Mouse (Mus musculus) thymus, adult 2 months (tissue): Measurements from ENCODE around the gene S100a4. TPM values are rescaled to one million over a fixed set of nuclear protein-coding genes. Genes with fewer than 3 reads are reported as not detected.

Experiments
- DNase-seq: peaks from one replicate; pipeline ENCODE4 v3.0.0; 2021
- H3K27ac ChIP-seq: fragments of 200-500 bp; 2 replicates; pipeline ENCODE4 v1.5.1; 2012; ENCODE audit warnings: low read length, control low read depth; ENCODE audit not compliant: control insufficient read depth, insufficient read depth
- H3K27me3 ChIP-seq: fragments of 200-500 bp; 2 replicates; pipeline ENCODE4 v1.6.1; 2012; ENCODE audit warnings: mild to moderate bottlenecking, low read length, moderate library complexity, mixed read lengths; ENCODE audit not compliant: control insufficient read depth, insufficient read depth
- H3K36me3 ChIP-seq: fragments of 200-500 bp; 2 replicates; pipeline ENCODE4 v1.6.1; 2012; ENCODE audit warnings: mild to moderate bottlenecking, low read length, moderate library complexity; ENCODE audit not compliant: control insufficient read depth, insufficient read depth
- H3K4me1 ChIP-seq: fragments of 200-500 bp; replicated peaks from 2 replicates; pipeline ENCODE4 v1.6.1; 2012; ENCODE audit warnings: low read length; ENCODE audit not compliant: control insufficient read depth, insufficient read depth
- H3K4me3 ChIP-seq: fragments of 200-500 bp; 2 replicates; pipeline ENCODE4 v1.5.1; 2012; ENCODE audit warnings: mild to moderate bottlenecking, low read length, control low read depth, moderate library complexity; ENCODE audit not compliant: control insufficient read depth, insufficient read depth
- CTCF ChIP-seq: fragments of 200-500 bp; IDR thresholded peaks from 2 replicates; pipeline ENCODE4 v1.5.1; 2012; ENCODE audit warnings: mild to moderate bottlenecking, control low read depth, low read length, moderate library complexity, borderline replicate concordance; ENCODE audit not compliant: control insufficient read depth, poor library complexity, insufficient read depth; ENCODE audit errors: extremely low read depth
- POLR2A ChIP-seq: fragments of 200-500 bp; IDR thresholded peaks from 2 replicates; pipeline ENCODE4 v1.6.1; 2012; ENCODE audit warnings: mild to moderate bottlenecking, low read length, control low read depth, moderate library complexity; ENCODE audit not compliant: control insufficient read depth, poor library complexity, insufficient read depth; ENCODE audit errors: extremely low read depth
- WGBS: fragments of 180-500 bp; shearing (Covaris S2); methylation state at CpG from one replicate; pipeline ENCODE4 v1.1.7; 2018; 5-methylcytosine and 5-hydroxymethylcytosine counted together
- polyA plus RNA-seq: library from polyadenylated mRNA; depleted of rRNA; stranded (reverse); fragments of >200 nt; gene quantifications from 2 replicates; pipeline ENCODE4 v1.2.3, GENCODE M21; 2012; rRNA removed

The S100a4 gene
- 31.0 and 51.8 TPM in 2 replicates for polyA plus RNA-seq

DNA sequence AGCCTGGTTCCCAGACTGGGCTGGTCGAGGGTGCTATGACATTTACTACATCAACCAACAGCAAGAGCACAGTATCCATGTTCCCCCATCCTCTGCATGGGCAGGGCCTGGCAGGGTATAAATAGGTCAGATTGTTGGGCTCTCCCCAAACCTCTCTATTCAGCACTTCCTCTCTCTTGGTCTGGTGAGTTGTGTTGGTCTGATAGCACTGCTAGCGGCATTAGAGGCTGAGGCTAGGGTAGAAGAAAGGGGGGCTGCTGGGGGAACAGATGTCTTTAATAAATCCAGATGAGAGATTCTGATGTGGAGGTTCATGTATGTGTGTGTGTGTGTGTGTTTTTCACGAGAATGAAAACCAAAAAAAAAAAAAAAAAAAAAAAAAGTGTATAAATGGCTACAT, at the start of gene S100a4:
S100a4 (plus strand) TSS at position 149 of the 400 bp plus-strand sequence.
- TF ChIP-seq POLR2A (no peak), CTCF (no peak)
- 33% methylated on average over 3 of the region's 3 CpGs for WGBS
- DNase-seq, result no peak
- H3K27me3 ChIP-seq, result no peaks in the 10 kb centered on the region
- H3K4me3 ChIP-seq, result no peak within 1 kb of the TSS
- H3K27ac ChIP-seq, result no peak within 1 kb of the TSS
- no peaks in the 10 kb centered on the region for H3K36me3 ChIP-seq
- H3K4me1 ChIP-seq, result peaks cover 24% of the 10 kb centered on the region

DNA sequence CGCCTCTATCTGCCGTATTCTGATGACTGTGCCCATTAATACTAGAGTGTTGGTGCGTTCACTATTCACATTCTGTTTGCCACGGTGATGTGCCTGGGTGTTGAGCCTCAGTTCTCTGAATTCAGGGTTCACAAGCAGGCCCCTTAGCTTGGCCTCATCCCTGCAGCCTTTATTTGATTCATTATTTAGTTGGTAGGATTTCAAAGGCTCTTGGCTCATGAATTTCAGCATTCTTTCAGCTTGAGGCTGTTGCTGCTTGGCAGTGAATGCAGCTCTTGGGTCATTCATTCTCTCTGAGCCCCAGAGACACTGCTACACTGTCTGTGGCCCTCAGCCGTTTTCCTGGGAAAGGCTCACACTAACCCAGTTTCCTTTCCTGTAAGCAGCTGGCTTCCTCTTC, 47.6 kb upstream of the S100a4 start:
- Histone ChIP-seq H3K27me3 (no peaks in the 10 kb centered on the region), H3K27ac (no peak overlapping the region), H3K4me3 (no peak overlapping the region), H3K4me1 (no peaks in the 10 kb centered on the region), H3K36me3 (no peaks in the 10 kb centered on the region)
- no peak for DNase-seq
- TF ChIP-seq CTCF (no peak), POLR2A (no peak)
- WGBS, result 87% methylated on average over 5 of the region's 5 CpGs

DNA sequence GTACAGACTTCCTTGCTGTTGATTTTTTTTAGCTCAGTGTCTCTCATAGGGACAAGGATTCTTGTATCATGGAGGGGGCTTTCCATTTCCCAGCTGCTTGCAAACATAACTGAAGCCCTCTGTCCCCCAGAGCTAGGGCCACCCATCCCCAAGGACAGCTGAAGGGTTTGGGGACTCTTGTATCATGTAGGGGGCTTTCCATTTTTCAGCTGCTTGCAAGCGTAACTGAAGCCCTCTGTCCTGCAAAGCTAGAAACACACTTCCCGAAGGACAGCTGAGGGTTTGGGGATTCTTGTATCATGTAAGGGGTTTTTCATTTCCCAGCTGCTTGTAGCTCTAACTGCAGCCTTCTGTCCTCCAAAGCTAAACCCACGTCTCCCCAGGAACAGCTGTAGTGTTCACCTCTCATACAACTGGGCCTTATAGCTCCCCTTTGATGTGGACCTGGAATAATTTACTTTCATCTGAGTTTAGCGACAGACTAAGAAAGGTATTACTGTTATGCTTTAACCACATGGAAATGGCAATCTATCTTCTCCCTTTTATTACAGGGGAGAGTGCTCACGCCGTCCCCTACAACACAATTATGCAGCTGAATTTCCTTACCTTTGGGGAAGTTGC, 43.5 kb upstream of the S100a4 start, which contains the start of gene S100a3:
S100a3 (plus strand) TSS at position 571 of the 621 bp plus-strand sequence.
- Histone ChIP-seq H3K36me3 (no peaks in the 10 kb centered on the region), H3K4me1 (no peaks in the 10 kb centered on the region), H3K4me3 (no peak within 1 kb of the TSS), H3K27me3 (no peaks in the 10 kb centered on the region), H3K27ac (no peak within 1 kb of the TSS)
- DNase-seq, result no peak
- TF ChIP-seq CTCF (no peak), POLR2A (no peak)
- WGBS, result 90% methylated on average over 6 of the region's 6 CpGs

DNA sequence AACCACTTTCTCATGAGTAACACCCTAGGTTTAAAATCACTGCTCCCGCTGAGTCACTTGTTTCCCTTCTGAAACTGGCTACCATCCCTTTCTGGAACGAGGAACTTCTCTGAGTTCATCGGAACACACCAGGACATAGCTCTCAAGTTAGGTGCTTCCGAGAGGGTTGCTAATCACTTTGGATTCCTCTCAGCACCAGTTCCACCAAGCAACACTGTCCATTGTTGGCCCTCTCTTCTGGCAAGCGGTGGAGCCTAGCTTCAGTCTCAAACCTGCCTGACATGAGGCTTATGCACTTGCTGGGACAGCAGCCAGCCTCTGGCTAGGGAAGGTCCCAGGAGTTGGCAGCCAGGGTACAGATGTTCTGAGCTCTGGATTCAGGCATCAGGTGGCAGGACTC, 28.9 kb upstream of the S100a4 start:
- 89% methylated on average over 5 of the region's 5 CpGs for WGBS
- no peak overlapping the region for H3K4me3 ChIP-seq
- H3K4me1 ChIP-seq, result no peaks in the 10 kb centered on the region
- TF ChIP-seq CTCF (no peak), POLR2A (no peak)
- H3K27me3 ChIP-seq, result no peaks in the 10 kb centered on the region
- no peaks in the 10 kb centered on the region for H3K36me3 ChIP-seq
- no peak overlapping the region for H3K27ac ChIP-seq
- DNase-seq, result no peak

DNA sequence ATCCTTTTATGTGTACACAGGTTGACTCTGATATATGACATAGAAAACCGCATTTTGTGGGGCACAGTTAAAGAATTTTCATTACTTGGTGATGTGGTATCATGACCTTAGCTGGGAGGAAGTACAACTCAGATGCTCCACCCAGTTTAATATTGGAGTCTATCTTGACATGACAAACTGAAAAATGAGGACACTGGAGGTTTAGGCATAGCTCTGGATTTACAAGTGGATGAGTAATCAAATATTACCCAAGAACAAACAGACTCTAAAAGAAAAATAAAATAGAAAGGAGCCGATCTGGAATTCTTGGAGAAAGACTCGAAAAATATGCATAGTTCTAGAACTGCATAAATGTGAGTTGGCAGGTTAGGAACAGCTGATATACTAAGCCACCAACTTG, 28.3 kb upstream of the S100a4 start:
- H3K4me3 ChIP-seq, result no peak overlapping the region
- no peak overlapping the region for H3K27ac ChIP-seq
- WGBS, result 82% methylated on average over 3 of the region's 3 CpGs
- H3K4me1 ChIP-seq, result no peaks in the 10 kb centered on the region
- DNase-seq, result no peak
- H3K36me3 ChIP-seq, result no peaks in the 10 kb centered on the region
- H3K27me3 ChIP-seq, result no peaks in the 10 kb centered on the region
- TF ChIP-seq CTCF, result no peak
- no peak for TF ChIP-seq POLR2A

DNA sequence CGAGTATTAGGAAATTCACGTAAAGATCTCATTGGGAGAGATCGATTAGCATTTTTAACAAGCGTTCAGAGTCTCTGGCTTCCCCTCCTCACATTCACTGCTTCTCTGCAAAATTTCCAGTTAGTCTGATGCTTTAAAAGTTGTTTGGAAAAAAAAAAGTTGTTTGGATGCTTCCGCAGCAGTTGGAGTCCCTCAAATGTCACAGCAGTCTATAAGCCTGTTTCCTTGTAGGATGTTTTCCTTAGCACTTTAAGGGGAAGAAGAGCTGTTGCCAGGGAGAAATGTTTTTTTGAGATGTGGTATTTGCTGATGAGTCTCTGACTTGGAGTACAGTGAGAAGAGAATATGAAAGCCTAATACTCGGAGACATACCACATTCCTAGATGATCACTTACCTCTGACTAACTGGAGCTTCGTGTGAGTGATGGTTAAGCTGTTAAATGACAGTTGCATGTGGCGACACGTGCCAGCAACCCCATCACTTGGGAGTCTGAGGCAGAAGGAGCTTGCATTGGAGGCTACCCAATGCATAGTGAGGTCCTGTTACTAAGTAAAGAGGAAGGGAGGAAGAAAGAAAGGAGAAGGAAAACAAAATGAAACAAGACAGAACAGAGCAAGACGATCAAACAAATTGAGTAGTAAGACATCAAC, 27.1 kb upstream of the S100a4 start:
- DNase-seq, result no peak
- 88% methylated on average over 10 of the region's 10 CpGs for WGBS

DNA sequence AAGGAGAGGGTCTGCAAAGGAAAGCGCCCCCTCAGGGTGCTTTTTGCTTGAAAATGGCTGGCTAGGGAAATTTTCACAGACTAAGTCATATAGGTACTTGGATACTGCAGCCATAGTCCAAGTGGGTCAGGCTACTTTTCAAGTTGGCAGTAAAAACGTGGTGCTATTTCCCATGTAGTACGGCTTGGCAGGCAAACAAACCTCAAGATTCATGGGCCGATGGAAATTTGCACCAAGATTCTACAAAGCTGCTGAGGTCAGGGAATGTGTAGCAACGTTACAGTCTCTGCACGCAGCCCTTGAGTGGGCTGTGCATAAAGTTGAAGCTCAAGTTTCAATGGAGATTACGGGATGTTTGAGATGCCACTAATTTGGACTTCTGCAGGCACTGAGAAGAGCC, 24.1 kb upstream of the S100a4 start:
- Histone ChIP-seq H3K27ac (no peak overlapping the region), H3K4me3 (no peak overlapping the region), H3K4me1 (no peaks in the 10 kb centered on the region), H3K27me3 (no peaks in the 10 kb centered on the region), H3K36me3 (no peaks in the 10 kb centered on the region)
- no peak for TF ChIP-seq CTCF
- no peak for TF ChIP-seq POLR2A
- 93% methylated on average over 7 of the region's 7 CpGs for WGBS
- DNase-seq, result no peak

More for the DNA sequence above, 27.1 kb upstream of the S100a4 start:
- no peak for TF ChIP-seq CTCF
- TF ChIP-seq POLR2A, result no peak
- H3K36me3 ChIP-seq, result no peaks in the 10 kb centered on the region
- no peak overlapping the region for H3K4me3 ChIP-seq
- no peaks in the 10 kb centered on the region for H3K27me3 ChIP-seq
- no peak overlapping the region for H3K27ac ChIP-seq
- H3K4me1 ChIP-seq, result no peaks in the 10 kb centered on the region
